10 mouse cellular contexts compared by ENCODE assay signal in the genomic region with DNA sequence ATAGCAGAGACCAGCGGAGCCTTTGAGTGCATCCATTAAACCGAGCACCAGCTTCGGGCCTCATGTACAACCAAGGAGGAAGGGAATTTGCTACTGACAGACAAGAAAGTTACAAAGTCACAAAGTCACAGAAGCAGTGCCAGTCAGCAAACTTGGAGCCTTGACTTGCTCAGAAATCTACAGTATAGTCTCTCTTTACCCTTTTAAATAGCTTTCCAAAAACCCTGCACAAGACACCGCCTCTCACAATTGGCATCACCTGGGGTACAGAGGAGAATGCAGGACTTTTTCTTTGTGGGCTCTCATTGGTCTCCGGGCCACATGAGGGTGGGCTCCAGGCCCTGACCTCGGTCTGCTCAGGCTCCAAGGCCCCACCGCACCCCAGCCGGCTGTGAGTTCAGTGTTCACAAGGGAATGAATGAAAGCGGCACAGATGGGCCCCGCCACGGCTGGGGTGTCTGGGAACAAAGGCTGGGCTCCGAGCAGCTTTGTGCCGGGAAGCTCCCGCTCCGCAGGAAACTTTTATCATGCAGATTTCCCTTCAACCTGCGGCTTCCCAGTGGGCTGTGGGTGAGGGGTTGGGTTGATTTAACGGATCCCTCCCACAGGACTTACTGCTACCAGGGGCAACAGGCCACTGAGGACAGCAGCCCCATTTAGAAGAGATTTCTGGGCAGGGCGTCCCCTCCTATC. TPM values are rescaled to one million over a fixed set of nuclear protein-coding genes. Genes with fewer than 3 reads are reported as not detected.
A peak's percentile ranks its signal among the peaks of the same experiment; 100 is the strongest.
DNase-seq lines count a peak whose midpoint lies in the region; ATAC-seq and TF ChIP-seq lines count a peak whose summit lies in the region.
"Had no signal": no experiment of that assay in that cellular context is flagged by ENCODE, and none has a peak within 500 bp of the region (broad histone marks: within the 10 kb centered on the region; RNA-seq: fewer than 3 reads in every experiment).

No protein-coding gene starts in this region.

- ATAC-seq in forebrain, embryonic 16.5 days, result peak; percentile 82
- peak; percentile 90 for ATAC-seq in midbrain, embryonic 14.5 days (ENCODE audit: low FRiP score, low TSS enrichment)
- no peak for ATAC-seq in lung, postnatal 0 days
- ATAC-seq in erythroblast, adult 5-6 weeks (replicated peaks; ENCODE audit: low FRiP score, poor library complexity, severe bottlenecking), result no peak

- H3K27me3 ChIP-seq in ES-Bruce4 (ENCODE audit: control insufficient read depth, insufficient read depth, low read length, poor library complexity, severe bottlenecking), result no peaks in the 10 kb centered on the region
- H3K27me3 ChIP-seq in forebrain, embryonic 16.5 days (replicated peaks; ENCODE audit: control insufficient read depth, insufficient read depth, low read length), result no peaks in the 10 kb centered on the region
- H3K27me3 ChIP-seq in midbrain, embryonic 14.5 days (ENCODE audit: control insufficient read depth, insufficient read depth, low read length), result no peaks in the 10 kb centered on the region
- H3K27me3 ChIP-seq in limb, embryonic 10.5 days (ENCODE audit: low read depth, poor library complexity, severe bottlenecking), result no peaks in the 10 kb centered on the region
- no peaks in the 10 kb centered on the region for H3K27me3 ChIP-seq in lung, postnatal 0 days (replicated peaks; ENCODE audit: insufficient read depth, low read length)

- peak overlapping the region; percentile 10 for H3K4me2 ChIP-seq in forebrain, embryonic 16.5 days (ENCODE audit: low read length)
- H3K4me2 ChIP-seq in midbrain, embryonic 14.5 days (ENCODE audit: low read length), result peak overlapping the region; percentile 18
- no peak overlapping the region for H3K4me2 ChIP-seq in lung, postnatal 0 days (replicated peaks; ENCODE audit: low read depth, low read length)

- no peaks in the 10 kb centered on the region for H3K9me3 ChIP-seq in ES-Bruce4 (replicated peaks; ENCODE audit: control insufficient read depth, insufficient read depth, low read length, poor library complexity, severe bottlenecking)
- no peaks in the 10 kb centered on the region for H3K9me3 ChIP-seq in forebrain, embryonic 16.5 days (ENCODE audit: control insufficient read depth, low read length)
- H3K9me3 ChIP-seq in midbrain, embryonic 14.5 days (ENCODE audit: control insufficient read depth, low read length), result no peaks in the 10 kb centered on the region
- H3K9me3 ChIP-seq in limb, embryonic 10.5 days (replicated peaks), result no peaks in the 10 kb centered on the region
- no peaks in the 10 kb centered on the region for H3K9me3 ChIP-seq in lung, postnatal 0 days (ENCODE audit: low read length)

- no peak for TF ChIP-seq CTCF in ES-Bruce4 (IDR thresholded peaks at IDR 0.05; ENCODE audit: low read depth, low read length)
- no peak for TF ChIP-seq CTCF in lung, postnatal 0 days (IDR thresholded peaks at IDR 0.05)

- 2% methylated on average over 18 of the region's 18 CpGs for WGBS in forebrain, embryonic 16.5 days
- 3% methylated on average over 18 of the region's 18 CpGs for WGBS in midbrain, embryonic 14.5 days
- WGBS in limb, embryonic 10.5 days, result 55% methylated on average over 18 of the region's 18 CpGs
- WGBS in lung, postnatal 0 days, result 71% methylated on average over 18 of the region's 18 CpGs

- peak; percentile 77 for DNase-seq in WW6 (ENCODE audit: low read depth, low spot score)
- peak; percentile 88 for DNase-seq in midbrain, embryonic 14.5 days
- DNase-seq in limb, embryonic 10.5 days (ENCODE audit: low spot score), result no peak
- no peak for DNase-seq in lung, postnatal 0 days (ENCODE audit: low spot score)
- DNase-seq: heart, adult 2 months; kidney, postnatal 14 days had no signal

- no peaks in the 10 kb centered on the region for H3K4me1 ChIP-seq in ES-Bruce4 (ENCODE audit: control insufficient read depth, insufficient read depth, low read length)
- H3K4me1 ChIP-seq in forebrain, embryonic 16.5 days (replicated peaks; ENCODE audit: control insufficient read depth, insufficient read depth, low read length), result peaks cover 31% of the 10 kb centered on the region
- peaks cover 29% of the 10 kb centered on the region for H3K4me1 ChIP-seq in midbrain, embryonic 14.5 days (ENCODE audit: control insufficient read depth, insufficient read depth, low read length)
- no peaks in the 10 kb centered on the region for H3K4me1 ChIP-seq in limb, embryonic 10.5 days
- H3K4me1 ChIP-seq in lung, postnatal 0 days (ENCODE audit: insufficient read depth, low read depth, low read length), result no peaks in the 10 kb centered on the region

- TF ChIP-seq EP300 in ES-Bruce4 (IDR thresholded peaks at IDR 0.05; ENCODE audit: insufficient read depth, low read depth, low read length), result peak; percentile 92
- no peak for TF ChIP-seq EP300 in lung, postnatal 0 days (IDR thresholded peaks at IDR 0.05)

- H3K4me3 ChIP-seq in ES-Bruce4 (ENCODE audit: low read depth, low read length), result no peak overlapping the region
- no peak overlapping the region for H3K4me3 ChIP-seq in forebrain, embryonic 16.5 days (replicated peaks; ENCODE audit: low read length)
- no peak overlapping the region for H3K4me3 ChIP-seq in midbrain, embryonic 14.5 days (replicated peaks; ENCODE audit: low read depth, low read length)
- H3K4me3 ChIP-seq in limb, embryonic 10.5 days, result no peak overlapping the region
- no peak overlapping the region for H3K4me3 ChIP-seq in lung, postnatal 0 days (ENCODE audit: low read depth, low read length)
- H3K4me3 ChIP-seq: erythroblast, embryonic 14.5 days; heart, adult 2 months had no signal

- TF ChIP-seq POLR2A in ES-Bruce4 (IDR thresholded peaks at IDR 0.05; ENCODE audit: insufficient read depth, low read length), result no peak

- peak overlapping the region; percentile 63 for H3K27ac ChIP-seq in ES-Bruce4 (ENCODE audit: insufficient read depth, low read length)
- H3K27ac ChIP-seq in forebrain, embryonic 16.5 days (ENCODE audit: low read length), result peak overlapping the region; percentile 92
- peak overlapping the region; percentile 92 for H3K27ac ChIP-seq in midbrain, embryonic 14.5 days (replicated peaks; ENCODE audit: low read depth, low read length)
- H3K27ac ChIP-seq in limb, embryonic 10.5 days, result no peak overlapping the region
- no peak overlapping the region for H3K27ac ChIP-seq in lung, postnatal 0 days (ENCODE audit: low read length)
- H3K27ac ChIP-seq: heart, adult 2 months had no signal

- peaks cover 75% of the 10 kb centered on the region for H3K36me3 ChIP-seq in ES-Bruce4 (ENCODE audit: control insufficient read depth, insufficient read depth, low read length, poor library complexity, severe bottlenecking)
- H3K36me3 ChIP-seq in forebrain, embryonic 16.5 days (ENCODE audit: control insufficient read depth, insufficient read depth), result peaks cover 15% of the 10 kb centered on the region
- peaks cover 84% of the 10 kb centered on the region for H3K36me3 ChIP-seq in midbrain, embryonic 14.5 days (ENCODE audit: control insufficient read depth, insufficient read depth, low read length)
- H3K36me3 ChIP-seq in limb, embryonic 10.5 days, result peaks cover 90% of the 10 kb centered on the region
- H3K36me3 ChIP-seq in lung, postnatal 0 days (ENCODE audit: insufficient read depth, low read length), result peaks cover 37% of the 10 kb centered on the region; the same call in 1 of the 2 replicates

- no peak overlapping the region for H3K9ac ChIP-seq in ES-Bruce4 (ENCODE audit: low read depth, poor library complexity, severe bottlenecking)
- H3K9ac ChIP-seq in forebrain, embryonic 16.5 days (replicated peaks; ENCODE audit: low read depth, low read length), result peak overlapping the region; percentile 46
- peak overlapping the region; percentile 9; the same call in 1 of the 2 replicates for H3K9ac ChIP-seq in midbrain, embryonic 14.5 days (replicated peaks; ENCODE audit: low read length)
- no peak overlapping the region for H3K9ac ChIP-seq in lung, postnatal 0 days (replicated peaks; ENCODE audit: low read depth)

RNA-seq across cellular contexts. Expression of gene Sars, which starts 11.7 kb away (rescaled TPM):
- polyA plus RNA-seq in ES-Bruce4 (2011; ENCODE audit: insufficient read depth, insufficient read length, low read depth, missing spikeins), result 258 and 273 TPM in 2 replicates
- 230 and 238 TPM in 2 replicates for polyA plus RNA-seq in forebrain, embryonic 16.5 days (2015; fragmentation: Nextera tagmentation; extraction: Ambion mirVana)
- polyA plus RNA-seq in midbrain, embryonic 14.5 days (2014; fragmentation: Nextera tagmentation; extraction: Ambion mirVana), result 205 and 217 TPM in 2 replicates
- 117 and 125 TPM in 2 replicates for polyA plus RNA-seq in limb, embryonic 10.5 days (2016; fragmentation: Nextera tagmentation; extraction: Ambion mirVana)
- 81.0 and 81.3 TPM in 2 replicates for polyA plus RNA-seq in lung, postnatal 0 days (2015; fragmentation: Nextera tagmentation; extraction: Ambion mirVana)
- total RNA-seq in erythroblast, adult 5-6 weeks (2015; ENCODE audit: low replicate concordance), result 15.5 and 20.4 TPM in 2 replicates
- total RNA-seq in erythroblast, adult 5-6 weeks (2017; ENCODE audit: low replicate concordance), result 91.9 and 143 TPM in 2 replicates

RNA-seq across cellular contexts. Expression of gene Celsr2, which starts 18.0 kb away (rescaled TPM):
- polyA plus RNA-seq in ES-Bruce4 (2011; ENCODE audit: insufficient read depth, insufficient read length, low read depth, missing spikeins), result 7.1 and 8.9 TPM in 2 replicates
- 46.7 and 47.3 TPM in 2 replicates for polyA plus RNA-seq in forebrain, embryonic 16.5 days (2015; fragmentation: Nextera tagmentation; extraction: Ambion mirVana)
- 49.5 and 59.4 TPM in 2 replicates for polyA plus RNA-seq in midbrain, embryonic 14.5 days (2014; fragmentation: Nextera tagmentation; extraction: Ambion mirVana)
- 4.0 and 4.4 TPM in 2 replicates for polyA plus RNA-seq in limb, embryonic 10.5 days (2016; fragmentation: Nextera tagmentation; extraction: Ambion mirVana)
- polyA plus RNA-seq in lung, postnatal 0 days (2015; fragmentation: Nextera tagmentation; extraction: Ambion mirVana), result 3.4 and 3.8 TPM in 2 replicates
- total RNA-seq in erythroblast, adult 5-6 weeks (2015; ENCODE audit: low replicate concordance), result not detected in 2 replicates
- total RNA-seq in erythroblast, adult 5-6 weeks (2017; ENCODE audit: low replicate concordance), result 0.14 TPM in 1 of 2 replicates, not detected in the other

RNA-seq across cellular contexts. Expression of gene Psrc1, which starts 49.7 kb away (rescaled TPM):
- 255 and 272 TPM in 2 replicates for polyA plus RNA-seq in ES-Bruce4 (2011; ENCODE audit: insufficient read depth, insufficient read length, low read depth, missing spikeins)
- polyA plus RNA-seq in forebrain, embryonic 16.5 days (2015; fragmentation: Nextera tagmentation; extraction: Ambion mirVana), result 29.0 and 29.2 TPM in 2 replicates
- 7.4 and 12.4 TPM in 2 replicates for polyA plus RNA-seq in midbrain, embryonic 14.5 days (2014; fragmentation: Nextera tagmentation; extraction: Ambion mirVana)
- polyA plus RNA-seq in limb, embryonic 10.5 days (2016; fragmentation: Nextera tagmentation; extraction: Ambion mirVana), result 96.6 and 100 TPM in 2 replicates
- 2.3 and 3.7 TPM in 2 replicates for polyA plus RNA-seq in lung, postnatal 0 days (2015; fragmentation: Nextera tagmentation; extraction: Ambion mirVana)
- total RNA-seq in erythroblast, adult 5-6 weeks (2015; ENCODE audit: low replicate concordance), result 4.4 and 5.9 TPM in 2 replicates
- 9.5 and 14.1 TPM in 2 replicates for total RNA-seq in erythroblast, adult 5-6 weeks (2017; ENCODE audit: low replicate concordance)

Comparison
In these comparisons a context has a peak if more than half of its experiments do, and no peak if none do; other contexts are left out.
1. H3K27ac ChIP-seq: peak in ES-Bruce4 (single experiment), forebrain, embryonic 16.5 days (single experiment) and midbrain, embryonic 14.5 days (single experiment); none in limb, embryonic 10.5 days (single experiment) and lung, postnatal 0 days (single experiment).
2. H3K9ac ChIP-seq: peak in forebrain, embryonic 16.5 days (single experiment) and midbrain, embryonic 14.5 days (single experiment); none in ES-Bruce4 (single experiment) and lung, postnatal 0 days (single experiment).
3. DNase-seq: peak in WW6 (single experiment) and midbrain, embryonic 14.5 days (single experiment); none in limb, embryonic 10.5 days (single experiment) and lung, postnatal 0 days (single experiment).
4. ATAC-seq: peak in forebrain, embryonic 16.5 days (single experiment) and midbrain, embryonic 14.5 days (single experiment); none in lung, postnatal 0 days (single experiment) and erythroblast, adult 5-6 weeks (single experiment).